In the genomic region with DNA sequence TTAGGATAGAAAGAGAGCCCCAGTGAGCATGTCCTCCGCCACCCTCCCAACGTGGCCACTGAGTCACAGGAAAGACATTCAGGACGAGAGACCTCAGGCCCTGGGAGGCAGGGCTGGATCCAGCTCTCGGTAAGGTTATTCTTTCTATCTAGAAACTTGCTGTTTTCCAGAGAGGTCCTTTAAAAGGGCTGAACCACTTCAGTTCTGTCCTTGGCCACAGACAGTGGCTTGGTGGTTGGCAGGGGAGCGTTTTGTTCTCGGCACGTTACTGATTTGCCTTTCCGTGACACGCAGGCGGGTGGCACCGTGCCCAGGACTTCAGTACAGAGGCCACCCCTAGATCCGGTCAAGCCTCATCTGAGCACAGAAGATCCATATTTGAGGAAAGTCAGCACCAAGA, we compare ENCODE assay signal across 15 mouse cellular contexts.
DNase-seq lines count a peak whose midpoint lies in the region; ATAC-seq and TF ChIP-seq lines count a peak whose summit lies in the region.
"Had no signal": no experiment of that assay in that cellular context is flagged by ENCODE, and none has a peak within 500 bp of the region (broad histone marks: within the 10 kb centered on the region; RNA-seq: fewer than 3 reads in every experiment).

No protein-coding gene starts in this region.

- H3K9me3 ChIP-seq in hindbrain, postnatal 0 days (ENCODE audit: low read length) = no peaks in the 10 kb centered on the region
- H3K9me3 ChIP-seq in hindbrain, embryonic 13.5 days = no peaks in the 10 kb centered on the region
- H3K9me3 ChIP-seq in lung, embryonic 16.5 days (ENCODE audit: control insufficient read depth, low read length) = no peaks in the 10 kb centered on the region
- no peaks in the 10 kb centered on the region for H3K9me3 ChIP-seq in midbrain, embryonic 14.5 days (ENCODE audit: control insufficient read depth, low read length)
- H3K9me3 ChIP-seq: limb, embryonic 15.5 days; midbrain, embryonic 10.5 days; stomach, embryonic 15.5 days had no signal

- H3K27me3 ChIP-seq in hindbrain, postnatal 0 days (ENCODE audit: insufficient read depth, low read length) = no peaks in the 10 kb centered on the region
- no peaks in the 10 kb centered on the region for H3K27me3 ChIP-seq in hindbrain, embryonic 13.5 days
- H3K27me3 ChIP-seq in lung, embryonic 16.5 days (ENCODE audit: control insufficient read depth, insufficient read depth, low read depth, low read length) = no peaks in the 10 kb centered on the region
- H3K27me3 ChIP-seq in midbrain, embryonic 14.5 days (ENCODE audit: control insufficient read depth, insufficient read depth, low read length) = no peaks in the 10 kb centered on the region
- H3K27me3 ChIP-seq: CH12.LX; limb, embryonic 15.5 days; stomach, embryonic 15.5 days had no signal

- H3K4me1 ChIP-seq in hindbrain, postnatal 0 days (ENCODE audit: insufficient read depth, low read length) = no peaks in the 10 kb centered on the region
- H3K4me1 ChIP-seq in hindbrain, embryonic 13.5 days (replicated peaks) = no peaks in the 10 kb centered on the region
- peaks cover 11% of the 10 kb centered on the region for H3K4me1 ChIP-seq in embryonic fibroblast, embryonic 13.5 days (ENCODE audit: control insufficient read depth, insufficient read depth, low read length)
- peaks cover 14% of the 10 kb centered on the region for H3K4me1 ChIP-seq in lung, embryonic 16.5 days (replicated peaks; ENCODE audit: control insufficient read depth, insufficient read depth, low read length)
- no peaks in the 10 kb centered on the region for H3K4me1 ChIP-seq in midbrain, embryonic 14.5 days (ENCODE audit: control insufficient read depth, insufficient read depth, low read length)
- H3K4me1 ChIP-seq: midbrain, embryonic 10.5 days; stomach, embryonic 15.5 days had no signal

- TF ChIP-seq CTCF in hindbrain, postnatal 0 days (IDR thresholded peaks at IDR 0.05; ENCODE audit: low read depth) = no peak
- no peak for TF ChIP-seq CTCF in embryonic fibroblast, embryonic 13.5 days (IDR thresholded peaks at IDR 0.05; ENCODE audit: borderline replicate concordance, insufficient read depth, low read length)

- no peak for ATAC-seq in hindbrain, postnatal 0 days
- ATAC-seq in hindbrain, embryonic 13.5 days (ENCODE audit: low FRiP score) = no peak
- peak; percentile 68 for ATAC-seq in lung, embryonic 16.5 days (ENCODE audit: low read depth)
- ATAC-seq in midbrain, embryonic 14.5 days (ENCODE audit: low FRiP score, low TSS enrichment) = no peak
- no peak for ATAC-seq in activated CD4-positive, CD25-positive, alpha-beta regulatory T cell, adult 4 months

- H3K4me2 ChIP-seq in hindbrain, postnatal 0 days (ENCODE audit: low read depth, low read length) = no peak overlapping the region
- H3K4me2 ChIP-seq in hindbrain, embryonic 13.5 days = no peak overlapping the region
- H3K4me2 ChIP-seq in lung, embryonic 16.5 days (ENCODE audit: low read depth, low read length) = no peak overlapping the region
- no peak overlapping the region for H3K4me2 ChIP-seq in midbrain, embryonic 14.5 days (ENCODE audit: low read length)
- H3K4me2 ChIP-seq: limb, embryonic 15.5 days; stomach, embryonic 15.5 days had no signal

- WGBS in hindbrain, postnatal 0 days = 62% methylated on average over 12 of the region's 12 CpGs
- 91% methylated on average over 12 of the region's 12 CpGs for WGBS in hindbrain, embryonic 13.5 days
- WGBS in lung, embryonic 16.5 days = 60% methylated on average over 12 of the region's 12 CpGs
- WGBS in midbrain, embryonic 14.5 days = 92% methylated on average over 12 of the region's 12 CpGs

- H3K27ac ChIP-seq in hindbrain, postnatal 0 days = no peak overlapping the region
- H3K27ac ChIP-seq in hindbrain, embryonic 13.5 days = no peak overlapping the region
- H3K27ac ChIP-seq in embryonic fibroblast, embryonic 13.5 days (ENCODE audit: insufficient read depth, low read length) = peak overlapping the region; percentile 95
- H3K27ac ChIP-seq in lung, embryonic 16.5 days (ENCODE audit: low read length) = peak overlapping the region; percentile 63
- H3K27ac ChIP-seq in midbrain, embryonic 14.5 days (replicated peaks; ENCODE audit: low read depth, low read length) = no peak overlapping the region
- H3K27ac ChIP-seq: limb, embryonic 15.5 days; midbrain, embryonic 10.5 days; stomach, embryonic 15.5 days had no signal

- no peak for TF ChIP-seq POLR2A in embryonic fibroblast, embryonic 13.5 days (IDR thresholded peaks at IDR 0.05; ENCODE audit: low read depth, low read length)

- no peak overlapping the region for H3K4me3 ChIP-seq in hindbrain, postnatal 0 days (ENCODE audit: low read length)
- no peak overlapping the region for H3K4me3 ChIP-seq in hindbrain, embryonic 13.5 days
- no peak overlapping the region for H3K4me3 ChIP-seq in embryonic fibroblast, embryonic 13.5 days (ENCODE audit: insufficient read depth, low read length)
- no peak overlapping the region for H3K4me3 ChIP-seq in lung, embryonic 16.5 days (ENCODE audit: low read length)
- H3K4me3 ChIP-seq in midbrain, embryonic 14.5 days (replicated peaks; ENCODE audit: low read depth, low read length) = no peak overlapping the region
- H3K4me3 ChIP-seq: erythroblast, embryonic 14.5 days; limb, embryonic 15.5 days; midbrain, embryonic 10.5 days; stomach, embryonic 15.5 days had no signal

- no peaks in the 10 kb centered on the region for H3K36me3 ChIP-seq in hindbrain, postnatal 0 days (ENCODE audit: insufficient read depth, low read length)
- H3K36me3 ChIP-seq in hindbrain, embryonic 13.5 days = no peaks in the 10 kb centered on the region
- H3K36me3 ChIP-seq in lung, embryonic 16.5 days (ENCODE audit: control insufficient read depth, insufficient read depth, low read length) = no peaks in the 10 kb centered on the region
- H3K36me3 ChIP-seq in midbrain, embryonic 14.5 days (ENCODE audit: control insufficient read depth, insufficient read depth, low read length) = no peaks in the 10 kb centered on the region
- H3K36me3 ChIP-seq: limb, embryonic 15.5 days; midbrain, embryonic 10.5 days; stomach, embryonic 15.5 days had no signal

- DNase-seq in hindbrain, postnatal 0 days (ENCODE audit: low spot score) = peak; percentile 11
- DNase-seq in Muller cell, postnatal 12 days (ENCODE audit: inconsistent ontology term) = peak; percentile 48
- no peak for DNase-seq in midbrain, embryonic 14.5 days
- DNase-seq in layer of hippocampus, postnatal 14 days (ENCODE audit: low spot score in 2 of 2) = no peak
- DNase-seq: cerebellum, adult 8-10 months; kidney, postnatal 4 days had no signal

- H3K9ac ChIP-seq in hindbrain, postnatal 0 days (replicated peaks; ENCODE audit: low read length) = no peak overlapping the region
- H3K9ac ChIP-seq in hindbrain, embryonic 13.5 days = no peak overlapping the region
- H3K9ac ChIP-seq in lung, embryonic 16.5 days (ENCODE audit: low read length) = no peak overlapping the region
- no peak overlapping the region for H3K9ac ChIP-seq in midbrain, embryonic 14.5 days (replicated peaks; ENCODE audit: low read length)
- H3K9ac ChIP-seq: limb, embryonic 15.5 days; stomach, embryonic 15.5 days had no signal

Comparison
In these comparisons a context has a peak if more than half of its experiments do, and no peak if none do; other contexts are left out.
1. DNase-seq: peak in hindbrain, postnatal 0 days (single experiment) and Muller cell, postnatal 12 days (single experiment); none in midbrain, embryonic 14.5 days (single experiment) and layer of hippocampus, postnatal 14 days (0 of 2).
2. H3K27ac ChIP-seq: peak in embryonic fibroblast, embryonic 13.5 days (single experiment) and lung, embryonic 16.5 days (single experiment); none in hindbrain, postnatal 0 days (single experiment), hindbrain, embryonic 13.5 days (single experiment) and midbrain, embryonic 14.5 days (single experiment).